Mouse (Mus musculus): ENCODE results near the gene Smim20. TPM values are rescaled to one million over a fixed set of nuclear protein-coding genes. Genes with fewer than 3 reads are reported as not detected.

The Smim20 gene
- polyA plus RNA-seq, 1 experiment, result 45.9 TPM

DNA sequence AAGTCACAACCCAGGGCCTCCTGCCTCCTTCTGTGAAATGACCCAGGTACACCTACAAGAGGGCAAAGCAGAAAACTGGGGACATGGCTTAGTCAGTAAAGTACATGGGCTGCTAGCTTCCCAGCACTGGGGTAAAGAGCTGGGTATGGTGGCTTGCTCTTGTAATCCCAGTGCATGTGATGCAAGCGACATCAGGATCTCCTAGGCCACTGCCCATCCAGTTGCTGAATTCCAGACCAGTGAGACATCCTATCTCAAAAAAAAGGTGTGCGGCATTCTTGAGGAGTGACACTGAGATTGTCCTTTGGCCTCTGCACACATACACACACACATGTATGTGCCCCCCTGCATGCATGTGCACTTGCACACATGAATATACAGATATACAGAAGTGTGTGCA, 19.5 kb downstream of the Smim20 start:
- TF ChIP-seq POLR2A (IDR thresholded peaks at IDR 0.05; ENCODE audit: low read depth, low read length), result no peak
- TF ChIP-seq CTCF (IDR thresholded peaks at IDR 0.05; ENCODE audit: extremely low read depth, insufficient read length, insufficient replicate concordance, low read depth, low read length), result no peak
- Histone ChIP-seq H3K27me3 (ENCODE audit: control insufficient read depth, insufficient read depth, low read length) (no peaks in the 10 kb centered on the region), H3K36me3 (ENCODE audit: control insufficient read depth, insufficient read depth, low read length) (no peaks in the 10 kb centered on the region), H3K27ac (ENCODE audit: insufficient read depth, low read depth, low read length) (no peak overlapping the region), H3K4me3 (ENCODE audit: low read depth, low read length) (no peak overlapping the region), H3K4me1 (ENCODE audit: control insufficient read depth, insufficient read depth, insufficient read length, low read length) (no peaks in the 10 kb centered on the region)
- 90% methylated on average over 2 of the region's 2 CpGs for WGBS

DNA sequence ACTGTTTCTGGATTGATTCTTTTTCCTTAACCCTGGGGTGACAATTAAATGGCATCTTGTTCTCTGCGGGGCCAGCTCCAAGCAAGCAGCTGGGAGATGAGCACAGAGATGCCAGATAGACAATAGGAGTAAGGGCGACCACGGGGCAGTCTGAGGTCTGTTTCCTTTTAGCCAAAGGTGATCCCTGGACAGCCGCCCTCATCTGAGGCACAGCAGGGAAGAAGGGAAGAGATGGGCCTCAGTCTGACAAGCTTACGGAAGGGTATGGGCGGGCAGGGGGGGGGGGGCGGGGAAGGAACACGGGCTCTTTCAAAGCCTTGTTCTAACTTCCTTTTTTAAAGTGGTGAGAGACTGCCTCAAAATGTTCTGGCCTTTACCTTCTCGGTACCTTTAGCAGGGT, 22.6 kb downstream of the Smim20 start:
- TF ChIP-seq POLR2A (IDR thresholded peaks at IDR 0.05; ENCODE audit: low read depth, low read length) (no peak), CTCF (IDR thresholded peaks at IDR 0.05; ENCODE audit: extremely low read depth, insufficient read length, insufficient replicate concordance, low read depth, low read length) (no peak)
- no peaks in the 10 kb centered on the region for H3K27me3 ChIP-seq (ENCODE audit: control insufficient read depth, insufficient read depth, low read length)
- H3K4me3 ChIP-seq (ENCODE audit: low read depth, low read length), result no peak overlapping the region
- H3K27ac ChIP-seq (ENCODE audit: insufficient read depth, low read depth, low read length), result no peak overlapping the region
- H3K36me3 ChIP-seq (ENCODE audit: control insufficient read depth, insufficient read depth, low read length), result no peaks in the 10 kb centered on the region
- H3K4me1 ChIP-seq (ENCODE audit: control insufficient read depth, insufficient read depth, insufficient read length, low read length), result no peaks in the 10 kb centered on the region
- 38% methylated on average over 9 of the region's 9 CpGs for WGBS

DNA sequence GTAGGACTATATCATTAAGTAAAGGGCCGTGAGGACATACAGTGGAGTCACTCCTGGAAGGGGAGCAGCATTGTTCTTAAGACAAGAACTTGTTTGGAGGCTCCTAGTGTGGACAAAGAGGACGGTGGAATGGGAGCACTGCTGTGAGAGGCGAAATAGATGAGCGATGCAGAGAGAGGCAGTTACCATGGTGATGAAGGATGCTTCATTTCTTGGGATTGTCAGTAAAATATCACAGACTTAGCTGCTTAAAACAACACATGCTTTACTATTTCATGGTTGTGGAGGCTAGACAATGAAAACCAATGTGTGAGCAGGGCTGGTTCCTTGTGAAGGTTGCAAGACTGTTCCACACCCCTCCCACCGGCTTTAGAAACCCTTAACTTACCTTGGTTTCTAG, 27.7 kb downstream of the Smim20 start:
- H3K27ac ChIP-seq (ENCODE audit: insufficient read depth, low read depth, low read length), result no peak overlapping the region
- no peaks in the 10 kb centered on the region for H3K4me1 ChIP-seq (ENCODE audit: control insufficient read depth, insufficient read depth, insufficient read length, low read length)
- H3K36me3 ChIP-seq (ENCODE audit: control insufficient read depth, insufficient read depth, low read length), result no peaks in the 10 kb centered on the region
- TF ChIP-seq CTCF (IDR thresholded peaks at IDR 0.05; ENCODE audit: extremely low read depth, insufficient read length, insufficient replicate concordance, low read depth, low read length) (no peak), POLR2A (IDR thresholded peaks at IDR 0.05; ENCODE audit: low read depth, low read length) (no peak)
- no peaks in the 10 kb centered on the region for H3K27me3 ChIP-seq (ENCODE audit: control insufficient read depth, insufficient read depth, low read length)
- 90% methylated on average over 5 of the region's 5 CpGs for WGBS
- no peak overlapping the region for H3K4me3 ChIP-seq (ENCODE audit: low read depth, low read length)

DNA sequence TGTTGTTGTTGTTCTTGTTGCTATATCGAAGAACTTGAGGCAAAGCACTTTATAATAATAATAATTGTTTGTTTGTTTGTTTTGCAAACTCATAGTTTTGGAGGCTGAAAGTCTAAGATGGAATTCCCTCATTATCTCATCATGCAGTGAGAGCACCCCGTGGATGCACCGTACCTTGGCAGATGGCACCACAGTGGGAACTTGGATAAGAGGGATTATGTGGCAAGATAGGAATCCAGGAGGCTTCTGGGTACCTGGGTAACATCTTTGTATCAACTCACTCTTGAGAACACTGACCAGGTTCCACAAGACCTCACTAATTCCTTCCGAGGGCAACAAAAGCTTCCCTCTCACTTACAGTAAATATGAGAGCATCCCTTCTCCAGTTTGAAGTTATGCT, 30.1 kb downstream of the Smim20 start:
- no peak overlapping the region for H3K4me3 ChIP-seq (ENCODE audit: low read depth, low read length)
- H3K4me1 ChIP-seq (ENCODE audit: control insufficient read depth, insufficient read depth, insufficient read length, low read length), result no peaks in the 10 kb centered on the region; the same call in 1 of the 2 replicates
- H3K27me3 ChIP-seq (ENCODE audit: control insufficient read depth, insufficient read depth, low read length), result no peaks in the 10 kb centered on the region
- H3K36me3 ChIP-seq (ENCODE audit: control insufficient read depth, insufficient read depth, low read length), result no peaks in the 10 kb centered on the region
- 88% methylated on average over 4 of the region's 4 CpGs for WGBS
- no peak overlapping the region for H3K27ac ChIP-seq (ENCODE audit: insufficient read depth, low read depth, low read length)
- TF ChIP-seq CTCF (IDR thresholded peaks at IDR 0.05; ENCODE audit: extremely low read depth, insufficient read length, insufficient replicate concordance, low read depth, low read length) (no peak), POLR2A (IDR thresholded peaks at IDR 0.05; ENCODE audit: low read depth, low read length) (no peak)

DNA sequence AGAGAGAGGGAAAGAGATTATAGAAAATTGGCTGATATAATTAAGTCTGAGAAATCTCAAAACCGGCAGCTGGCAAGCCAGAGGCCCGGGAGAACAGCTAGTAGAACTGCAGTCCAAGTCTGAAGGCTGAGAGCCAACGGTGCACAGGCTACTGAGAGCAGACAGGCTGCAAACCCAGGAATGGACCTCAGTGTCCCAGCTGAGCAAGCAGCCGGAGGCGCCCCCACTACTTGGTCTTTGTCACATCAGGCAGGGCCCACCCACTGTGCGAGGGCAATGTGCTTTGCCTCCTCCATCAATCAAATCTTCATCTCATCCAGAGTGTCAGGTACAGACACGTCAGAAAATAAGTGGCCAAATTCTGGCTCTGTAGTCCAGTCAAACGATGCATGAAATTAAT, 34.6 kb downstream of the Smim20 start:
- H3K27me3 ChIP-seq (ENCODE audit: control insufficient read depth, insufficient read depth, low read length), result no peaks in the 10 kb centered on the region
- H3K36me3 ChIP-seq (ENCODE audit: control insufficient read depth, insufficient read depth, low read length), result no peaks in the 10 kb centered on the region
- 70% methylated on average over 8 of the region's 8 CpGs for WGBS
- no peak overlapping the region for H3K4me3 ChIP-seq (ENCODE audit: low read depth, low read length)
- no peaks in the 10 kb centered on the region; the same call in 1 of the 2 replicates for H3K4me1 ChIP-seq (ENCODE audit: control insufficient read depth, insufficient read depth, insufficient read length, low read length)
- H3K27ac ChIP-seq (ENCODE audit: insufficient read depth, low read depth, low read length), result no peak overlapping the region
- TF ChIP-seq POLR2A (IDR thresholded peaks at IDR 0.05; ENCODE audit: low read depth, low read length) (no peak), CTCF (IDR thresholded peaks at IDR 0.05; ENCODE audit: extremely low read depth, insufficient read length, insufficient replicate concordance, low read depth, low read length) (no peak)

DNA sequence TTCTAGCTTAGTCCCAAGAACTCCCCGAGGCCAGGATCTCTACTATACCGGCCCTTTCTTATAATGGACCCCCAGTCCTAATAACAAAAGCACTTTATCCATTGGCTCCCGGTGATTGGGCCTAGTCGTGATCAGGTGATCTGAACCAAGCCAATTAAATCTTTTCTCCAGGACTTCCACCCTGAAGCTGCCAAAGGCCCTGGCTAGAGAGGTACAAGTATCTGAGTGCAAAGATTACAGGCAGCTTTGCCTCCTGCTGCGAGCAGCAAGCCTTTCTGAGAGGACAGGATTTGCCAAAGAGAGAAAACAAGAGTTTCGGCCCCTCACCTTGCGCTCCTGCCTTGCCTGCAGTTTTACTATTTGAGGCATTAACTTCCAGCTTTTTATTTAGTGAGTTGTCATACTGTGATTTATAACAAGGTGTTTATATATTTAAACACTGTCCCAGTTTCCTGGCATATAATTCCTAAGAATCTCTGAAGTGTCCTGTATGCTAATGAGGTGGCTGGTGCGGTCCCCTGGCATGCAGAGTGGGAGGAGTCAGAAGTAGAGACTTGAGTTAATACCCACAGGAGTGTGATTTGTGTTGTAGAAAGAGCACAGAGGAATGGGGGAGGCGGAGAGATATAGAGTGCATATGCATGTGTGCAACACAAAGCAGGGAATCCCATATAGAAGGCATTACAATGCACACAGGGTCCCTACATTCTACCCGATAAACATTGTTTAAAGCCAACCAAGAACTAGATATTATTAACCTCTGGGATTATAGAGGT, 36.2 kb downstream of the Smim20 start:
- Histone ChIP-seq H3K27ac (ENCODE audit: insufficient read depth, low read depth, low read length) (no peak overlapping the region), H3K4me1 (ENCODE audit: control insufficient read depth, insufficient read depth, insufficient read length, low read length) (no peaks in the 10 kb centered on the region; the same call in 1 of the 2 replicates), H3K4me3 (ENCODE audit: low read depth, low read length) (no peak overlapping the region), H3K27me3 (ENCODE audit: control insufficient read depth, insufficient read depth, low read length) (no peaks in the 10 kb centered on the region), H3K36me3 (ENCODE audit: control insufficient read depth, insufficient read depth, low read length) (no peaks in the 10 kb centered on the region)
- WGBS, result 79% methylated on average over 10 of the region's 10 CpGs
- TF ChIP-seq POLR2A (IDR thresholded peaks at IDR 0.05; ENCODE audit: low read depth, low read length) (no peak), CTCF (IDR thresholded peaks at IDR 0.05; ENCODE audit: extremely low read depth, insufficient read length, insufficient replicate concordance, low read depth, low read length) (no peak)

DNA sequence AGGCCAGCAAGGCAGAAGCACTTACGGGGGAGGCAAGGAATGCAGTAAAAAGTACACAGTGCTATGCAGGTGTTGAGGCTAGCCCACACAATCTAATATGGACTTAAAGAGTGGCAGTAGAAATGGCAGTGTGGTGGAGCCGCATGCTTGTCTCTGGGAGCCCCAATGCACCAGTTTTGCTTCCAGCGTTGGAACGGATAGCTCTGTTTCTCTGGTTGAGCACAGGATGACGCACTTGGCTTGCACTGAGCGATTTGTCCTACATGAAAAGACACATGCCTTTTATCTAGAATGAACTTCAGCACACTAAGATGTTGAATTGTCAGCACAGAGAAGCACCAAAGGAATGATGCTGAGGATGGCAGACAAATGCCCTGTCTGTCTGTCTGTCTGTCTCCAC, 37.1 kb downstream of the Smim20 start:
- WGBS, result 91% methylated on average over 6 of the region's 6 CpGs
- TF ChIP-seq CTCF (IDR thresholded peaks at IDR 0.05; ENCODE audit: extremely low read depth, insufficient read length, insufficient replicate concordance, low read depth, low read length) (no peak), POLR2A (IDR thresholded peaks at IDR 0.05; ENCODE audit: low read depth, low read length) (no peak)
- no peaks in the 10 kb centered on the region for H3K27me3 ChIP-seq (ENCODE audit: control insufficient read depth, insufficient read depth, low read length)

More for the DNA sequence above, 37.1 kb downstream of the Smim20 start:
- no peak overlapping the region for H3K4me3 ChIP-seq (ENCODE audit: low read depth, low read length)
- H3K4me1 ChIP-seq (ENCODE audit: control insufficient read depth, insufficient read depth, insufficient read length, low read length), result no peaks in the 10 kb centered on the region; the same call in 1 of the 2 replicates
- H3K27ac ChIP-seq (ENCODE audit: insufficient read depth, low read depth, low read length), result no peak overlapping the region
- no peaks in the 10 kb centered on the region for H3K36me3 ChIP-seq (ENCODE audit: control insufficient read depth, insufficient read depth, low read length)
